Mouse (Mus musculus): Measurements from ENCODE around the gene Gm21830.
"Not testable (repeated sequence)": the region's sequence is repeated elsewhere in the genome, so short reads cannot be mapped to it uniquely, and the experiment has no call there.

Gm21830 gene

GRCm38 (mm10) chr2:67413425-67413824 lies at the start of gene Gm21830:
Gene Gm21830 (plus strand): TSS chr2:67413725.
- not testable (repeated sequence) for DNase-seq (ENCODE audit: extremely low read depth, low read depth, low spot score)

DNA sequence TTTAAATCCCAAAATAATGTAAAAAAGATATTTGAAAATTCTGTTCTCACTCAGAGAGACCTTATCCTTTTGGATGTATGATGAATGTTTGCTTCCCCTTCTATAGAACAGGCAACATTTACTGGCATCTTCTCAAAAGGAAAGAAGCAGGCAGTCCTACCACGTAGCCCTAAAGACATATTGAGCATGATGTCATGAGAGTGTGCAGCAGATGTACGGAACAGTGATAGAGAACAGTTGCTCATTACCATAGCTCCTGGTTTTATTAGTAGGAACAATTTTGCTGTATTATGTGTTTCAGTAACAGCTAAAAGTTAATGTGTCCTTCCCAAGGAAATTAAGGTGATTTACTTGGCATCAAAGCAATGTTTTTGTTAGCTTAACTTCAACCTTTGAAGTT lies 49.0 kb upstream of the Gm21830 start:
- DNase-seq (ENCODE audit: extremely low read depth, low read depth, low spot score) = no peak

GRCm38 (mm10) chr2:67378504-67378903 lies 35.0 kb upstream of the Gm21830 start:
- no peak for DNase-seq (ENCODE audit: extremely low read depth, low read depth, low spot score)

DNA sequence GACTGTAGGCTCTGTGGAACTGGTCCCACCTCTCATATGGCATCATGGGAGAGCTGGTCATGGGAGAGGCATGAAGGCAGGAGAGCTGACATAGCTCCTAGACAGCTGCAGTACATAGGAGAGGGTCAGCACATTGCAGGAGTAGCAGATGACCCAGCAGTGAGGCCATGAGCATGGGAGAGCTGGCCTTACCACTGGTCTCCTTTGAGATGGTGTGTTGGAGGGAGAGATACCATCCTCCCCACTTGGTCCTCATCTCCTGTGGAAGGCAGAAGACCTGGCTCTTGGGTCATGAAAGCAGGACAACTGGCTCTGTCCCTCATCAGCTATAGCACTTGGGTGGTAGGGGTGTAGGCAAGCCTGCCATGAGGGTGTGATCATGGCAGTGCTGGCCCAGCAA lies 7.3 kb downstream of the Gm21830 start:
- DNase-seq (ENCODE audit: extremely low read depth, low read depth, low spot score) = no peak

DNA sequence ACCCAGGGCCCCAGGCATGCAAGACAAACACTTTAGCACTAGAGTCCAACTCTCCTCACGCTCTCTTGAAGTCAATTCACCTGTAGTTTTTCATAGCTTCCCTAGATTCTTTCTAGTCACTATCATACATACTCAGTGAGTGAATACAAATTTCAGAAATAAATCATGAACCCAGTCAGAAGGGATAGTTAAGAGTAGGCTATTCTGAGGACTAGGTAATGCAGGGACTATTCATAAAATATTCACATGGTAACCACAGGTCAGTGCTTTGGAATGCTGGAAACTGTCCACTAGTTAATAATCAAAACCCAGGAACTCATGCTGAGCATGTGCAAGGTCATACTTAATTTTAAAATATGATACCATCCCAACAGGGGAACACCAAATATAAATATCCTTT lies 9.3 kb downstream of the Gm21830 start:
- DNase-seq (ENCODE audit: extremely low read depth, low read depth, low spot score) = no peak

GRCm38 (mm10) chr2:67433081-67433480 lies 19.6 kb downstream of the Gm21830 start, which contains the start of gene Gm26727:
Gene Gm26727 (minus strand): TSS chr2:67433181.
- DNase-seq (ENCODE audit: extremely low read depth, low read depth, low spot score) = no peak

DNA sequence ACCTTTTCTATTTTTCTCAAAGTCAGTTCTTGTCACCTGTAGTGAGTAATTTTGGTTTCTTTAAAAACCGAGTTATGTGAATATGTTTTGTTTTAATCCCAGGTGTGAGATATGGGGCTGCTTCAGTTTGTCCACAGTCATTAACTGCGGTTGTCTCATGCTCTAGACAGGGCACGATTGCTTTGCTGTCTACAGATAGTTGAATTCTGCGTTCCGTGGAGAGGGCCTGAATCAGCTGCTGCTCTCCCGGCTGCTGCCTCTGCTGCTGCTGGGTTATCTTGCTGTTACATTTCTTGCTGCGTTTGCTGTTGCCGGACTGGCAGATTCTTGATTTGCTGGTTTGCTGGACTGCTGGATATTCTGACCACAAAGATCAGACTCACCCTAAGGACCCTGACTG lies 24.8 kb downstream of the Gm21830 start:
- DNase-seq (ENCODE audit: extremely low read depth, low read depth, low spot score) = no peak

GRCm38 (mm10) chr2:67445780-67446179 lies 32.3 kb downstream of the Gm21830 start, which contains the start of gene Xirp2:
Gene Xirp2 (plus strand): TSS chr2:67446002.
- DNase-seq (ENCODE audit: extremely low read depth, low read depth, low spot score) = no peak

GRCm38 (mm10) chr2:67446772-67447171 lies 33.2 kb downstream of the Gm21830 start:
- no peak for DNase-seq (ENCODE audit: extremely low read depth, low read depth, low spot score)

- no peak for DNase-seq (ENCODE audit: extremely low read depth, low read depth, low spot score)
Observed at GRCm38 (mm10) chr2:67447206-67447605, 33.7 kb downstream of the Gm21830 start.

DNA sequence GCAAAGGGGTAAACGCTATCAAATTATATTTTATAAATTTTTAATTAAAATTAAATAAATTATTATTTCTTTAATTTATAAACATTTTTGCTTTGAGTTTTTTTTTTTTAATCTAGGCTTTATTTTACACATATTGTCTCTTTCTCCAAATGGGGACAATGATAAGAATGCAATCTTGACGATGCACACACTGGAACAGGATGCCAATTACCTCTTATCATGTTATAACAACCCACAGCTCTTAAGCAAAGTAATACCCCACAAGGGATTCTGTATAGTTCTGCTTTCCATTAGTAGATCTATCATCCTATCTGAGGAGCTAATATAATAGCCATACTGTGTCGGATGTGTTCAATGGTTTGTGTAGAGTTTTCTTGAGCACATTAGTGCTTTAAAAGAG lies 47.3 kb downstream of the Gm21830 start:
- no peak for DNase-seq (ENCODE audit: extremely low read depth, low read depth, low spot score)

- no peak for DNase-seq (ENCODE audit: extremely low read depth, low read depth, low spot score)
Observed at GRCm38 (mm10) chr2:67467036-67467435, 53.5 kb downstream of the Gm21830 start.

- not testable (repeated sequence) for DNase-seq (ENCODE audit: extremely low read depth, low read depth, low spot score)
Observed at GRCm38 (mm10) chr2:67470030-67470429, 56.5 kb downstream of the Gm21830 start.

GRCm38 (mm10) chr2:67477753-67478152 lies 64.2 kb downstream of the Gm21830 start:
- no peak for DNase-seq (ENCODE audit: extremely low read depth, low read depth, low spot score)

DNA sequence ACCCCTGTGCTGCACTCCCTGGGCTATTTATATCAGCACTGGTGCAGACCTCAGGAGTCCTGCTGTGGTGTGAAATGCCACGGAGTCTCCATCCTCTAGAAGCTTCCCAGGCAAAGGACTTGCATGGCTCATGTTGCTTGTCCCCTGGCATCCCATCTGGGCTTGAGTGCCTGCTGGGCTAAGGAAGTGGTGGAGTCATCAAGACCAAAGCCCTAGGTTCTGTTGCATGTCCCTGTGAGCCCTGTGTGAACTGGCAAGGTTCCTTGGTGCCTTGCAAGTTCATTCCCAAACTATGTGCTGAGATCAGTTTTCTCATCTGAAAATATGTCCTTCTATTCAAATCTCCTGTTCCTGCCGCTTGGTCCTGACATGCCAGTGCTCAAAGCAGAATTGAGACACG lies 67.5 kb downstream of the Gm21830 start:
- no peak for DNase-seq (ENCODE audit: extremely low read depth, low read depth, low spot score)
